Mouse (Mus musculus): ENCODE results near the gene Tank.

DNA sequence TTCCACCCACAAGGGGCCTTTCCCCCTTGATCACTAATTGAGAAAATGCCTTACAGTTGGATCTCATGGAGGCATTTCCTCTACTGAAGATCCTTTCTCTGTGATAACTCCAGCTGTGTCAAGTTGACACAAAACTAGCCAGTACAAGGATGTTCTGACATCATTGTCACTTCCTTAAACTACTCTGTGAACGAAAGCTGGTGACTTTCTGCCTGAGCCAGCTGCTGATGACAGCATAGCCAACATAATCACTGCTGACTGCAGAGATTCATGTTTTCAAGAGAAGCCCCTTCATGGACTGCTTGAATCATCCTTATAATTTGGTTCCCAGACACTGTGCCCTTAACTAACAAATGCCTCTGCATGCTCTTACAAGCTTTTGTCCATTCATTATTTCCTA lies 7.1 kb downstream of the Tank start:
- TF ChIP-seq POLR2A (IDR thresholded peaks at IDR 0.05; ENCODE audit: insufficient read depth, low read length) (no peak), CTCF (IDR thresholded peaks at IDR 0.05; ENCODE audit: low read depth, low read length) (no peak)
